Mouse (Mus musculus): Measurements from ENCODE around the gene Vsx1.

Gene Vsx1

DNA sequence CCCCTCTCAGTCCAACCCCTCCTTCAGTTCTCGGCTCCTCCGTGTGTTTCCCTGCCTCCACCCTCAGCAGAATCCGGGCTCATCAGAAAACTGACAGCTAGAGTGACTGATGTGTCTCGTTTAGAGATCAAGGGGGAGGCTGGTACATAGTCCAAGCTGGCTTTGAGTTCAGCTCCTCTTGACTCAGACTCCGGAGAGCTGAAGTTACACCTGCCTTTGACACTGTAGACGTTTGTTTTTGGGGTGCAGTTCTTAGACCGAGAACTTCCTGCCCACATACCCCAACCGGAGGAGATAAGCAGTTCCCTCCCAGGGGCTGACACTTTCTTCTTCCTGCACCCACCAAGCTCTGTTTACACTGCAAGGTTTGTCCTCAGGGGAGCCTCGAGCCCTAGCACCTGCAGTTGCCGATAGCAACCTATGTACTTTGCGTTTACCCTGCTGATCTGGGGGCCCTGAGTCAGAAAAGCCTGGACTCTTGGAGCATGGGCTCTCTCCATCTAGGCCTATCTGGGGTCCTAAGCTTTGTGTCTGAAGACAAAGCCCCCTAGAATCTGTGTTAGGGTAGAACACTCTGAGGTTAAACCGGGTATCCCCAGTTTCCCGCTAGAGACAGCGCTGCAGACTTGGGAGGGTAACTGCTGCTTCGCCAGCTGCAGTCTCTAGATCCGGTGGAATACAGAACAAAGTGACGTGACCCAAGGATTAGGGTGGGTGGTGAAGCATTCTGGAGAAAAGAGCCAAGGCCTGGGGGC, 21.9 kb downstream of the Vsx1 start:
- DNase-seq: no peak

- DNase-seq: no peak
Measured at GRCm38 (mm10) chr2:150666723-150667064, 22.5 kb downstream of the Vsx1 start.

DNA sequence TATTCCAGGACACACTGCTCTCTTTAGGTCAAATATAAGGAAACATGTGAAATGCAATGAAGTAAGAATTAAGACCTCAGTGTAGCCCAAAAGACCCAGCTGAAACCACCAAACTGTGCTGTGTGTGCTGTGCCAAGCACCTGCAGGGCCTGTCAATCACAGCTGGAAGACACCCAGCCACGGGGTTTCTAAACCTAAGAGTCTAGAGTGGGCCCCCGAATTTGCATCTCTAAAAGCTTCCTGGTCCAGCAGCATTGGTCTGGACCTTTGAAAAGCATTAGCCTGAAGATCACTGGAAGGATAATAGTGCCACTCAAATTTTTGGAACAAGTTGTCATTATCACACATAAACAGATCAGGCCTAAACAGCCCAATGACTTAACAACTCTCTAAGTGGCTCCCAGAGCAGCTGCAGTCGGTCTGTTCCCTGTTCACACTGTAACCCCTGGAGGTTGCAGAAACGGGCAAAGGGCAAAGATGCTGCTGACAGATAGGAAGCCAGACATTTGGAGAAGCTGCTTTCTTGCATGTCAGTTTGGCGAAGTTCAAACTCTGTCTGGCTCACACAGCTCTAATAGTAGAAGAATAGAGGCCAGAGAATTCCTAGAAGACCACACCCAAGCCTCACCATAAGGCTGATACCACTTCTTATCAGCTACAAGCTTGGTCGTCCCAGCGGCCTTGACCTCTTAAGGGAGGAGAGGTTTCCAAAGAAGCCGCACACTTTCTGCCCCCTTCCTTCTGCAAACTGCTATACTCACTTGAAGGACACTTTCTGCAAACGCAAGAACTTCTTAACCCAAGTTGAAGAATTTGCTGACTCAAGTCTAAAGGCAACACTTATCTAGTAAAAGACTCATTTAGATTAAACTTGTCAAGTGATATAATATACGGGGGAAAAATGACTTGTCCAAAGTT, 23.4 kb downstream of the Vsx1 start:
- DNase-seq: no peak

DNA sequence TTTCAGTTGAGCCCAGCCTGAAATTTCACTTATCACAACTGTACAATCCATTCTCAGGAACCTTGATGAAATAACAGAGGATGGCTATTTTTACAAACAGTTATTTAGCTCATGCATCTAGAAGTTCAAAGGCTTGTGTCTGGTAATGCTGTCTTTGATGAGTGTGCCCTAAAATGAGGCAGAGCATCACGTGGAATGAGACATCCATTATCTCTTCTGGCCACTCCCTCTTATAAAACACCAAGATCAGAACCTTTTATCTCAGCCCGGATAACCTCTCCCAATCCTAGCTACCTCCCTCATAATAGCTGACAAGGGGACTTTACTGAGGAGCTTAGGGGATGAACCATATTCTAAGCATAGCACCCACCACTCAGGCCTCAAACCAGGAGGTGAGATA, 24.2 kb downstream of the Vsx1 start:
- DNase-seq: no peak

GRCm38 (mm10) chr2:150664152-150664920, 24.8 kb downstream of the Vsx1 start:
- DNase-seq: no peak

GRCm38 (mm10) chr2:150663255-150663654, 25.9 kb downstream of the Vsx1 start:
- DNase-seq: no peak

DNA sequence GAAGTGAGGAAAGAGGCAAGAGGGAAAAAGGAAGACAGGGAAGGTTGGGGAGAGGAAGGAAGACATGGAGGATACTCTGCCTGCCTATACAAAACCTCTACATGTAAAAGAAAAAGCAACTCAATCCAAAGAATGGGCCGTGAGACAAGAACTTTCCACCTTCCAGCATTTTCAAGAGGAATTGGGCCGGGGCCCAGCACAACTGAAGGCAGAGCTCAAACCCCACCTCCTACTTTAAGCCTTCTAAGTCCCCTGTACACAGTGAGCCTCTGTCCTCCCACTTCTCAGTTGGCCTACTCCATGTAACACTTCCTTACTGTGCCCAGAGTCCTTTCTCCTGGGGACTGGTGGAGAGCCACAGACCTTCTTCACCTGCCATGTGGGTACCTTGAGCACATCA, 27.2 kb downstream of the Vsx1 start:
- DNase-seq: no peak

- no peak for DNase-seq
Measured at GRCm38 (mm10) chr2:150660668-150661451, 28.3 kb downstream of the Vsx1 start.

DNA sequence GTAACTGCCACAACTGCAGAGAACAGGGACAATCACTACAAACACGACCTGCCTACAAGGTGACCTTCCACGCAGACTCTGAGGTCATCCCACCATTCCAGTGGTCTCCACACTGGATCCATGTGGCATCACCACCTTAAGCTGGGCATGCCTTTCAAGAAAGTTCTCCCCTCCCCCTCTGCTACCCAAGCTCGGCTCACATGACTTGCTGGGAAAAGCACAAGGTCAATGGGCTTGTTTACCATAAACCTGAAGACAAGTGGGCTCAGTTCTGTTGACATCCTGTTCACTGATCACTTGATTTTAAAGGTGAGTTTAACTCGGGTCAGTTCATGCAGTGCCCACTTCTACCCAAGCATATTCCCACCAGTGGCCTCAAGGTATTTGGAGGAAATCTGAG, 29.1 kb downstream of the Vsx1 start:
- no peak for DNase-seq

DNA sequence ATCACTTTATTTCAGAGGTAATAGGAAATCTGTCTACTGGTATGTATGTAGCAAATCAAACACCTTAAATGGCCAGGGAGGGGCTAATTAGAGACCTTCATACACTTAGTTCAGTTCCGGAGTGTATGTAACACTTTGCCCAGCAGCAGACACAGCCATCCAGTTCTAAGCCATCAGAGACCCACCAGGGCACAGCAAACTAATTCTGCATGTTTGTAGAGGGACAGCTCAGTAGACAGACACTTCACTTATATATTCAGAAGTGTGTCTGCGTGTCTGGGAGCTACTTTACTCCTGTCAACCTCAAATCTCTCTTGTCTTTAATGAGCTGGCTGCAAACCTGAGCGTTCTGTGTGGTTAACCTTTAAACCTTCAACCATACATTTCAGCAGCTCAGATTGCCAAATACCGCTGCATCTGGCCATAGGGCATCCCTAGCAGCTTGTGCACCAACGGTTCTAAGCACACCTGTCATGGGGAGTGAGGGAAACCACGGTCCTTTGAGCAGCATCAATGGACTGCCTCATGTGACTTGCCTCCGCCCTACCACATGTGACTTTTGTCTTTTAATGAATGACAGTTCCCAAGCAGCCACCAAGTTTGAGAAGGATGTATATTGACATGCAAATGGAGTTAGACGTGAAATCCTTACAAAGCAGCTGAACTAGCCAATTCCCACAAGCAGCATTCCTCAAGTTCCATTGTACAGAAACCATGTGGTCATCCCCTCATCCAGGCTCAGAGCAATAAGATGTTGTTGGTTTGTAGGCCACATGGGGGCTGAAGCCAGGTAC, 32.0 kb downstream of the Vsx1 start:
- no peak for DNase-seq

DNA sequence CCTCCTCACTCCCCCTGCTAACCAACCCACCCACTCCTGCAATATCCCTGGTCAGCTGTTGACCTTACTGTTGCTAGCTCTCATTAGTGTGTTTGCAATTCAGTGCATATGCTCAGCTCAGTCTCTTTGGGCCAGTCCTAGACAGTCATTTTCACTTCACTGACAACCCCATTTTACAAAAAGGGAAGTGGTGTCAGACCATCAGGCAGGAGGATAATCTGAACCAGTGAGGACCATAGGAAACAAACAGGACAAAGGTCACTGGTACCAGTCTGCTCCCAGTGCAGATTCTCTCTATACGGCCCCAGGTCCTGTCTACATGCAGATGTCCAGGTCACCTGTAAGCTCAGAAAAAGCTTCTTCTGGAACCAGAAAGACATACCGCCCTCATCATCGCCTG, 33.0 kb downstream of the Vsx1 start:
- DNase-seq: no peak

- DNase-seq: no peak
Measured at GRCm38 (mm10) chr2:150655290-150655689, 33.9 kb downstream of the Vsx1 start.

GRCm38 (mm10) chr2:150654814-150655213, 34.3 kb downstream of the Vsx1 start:
- no peak for DNase-seq

GRCm38 (mm10) chr2:150651366-150651765, 37.8 kb downstream of the Vsx1 start:
- DNase-seq: no peak

DNA sequence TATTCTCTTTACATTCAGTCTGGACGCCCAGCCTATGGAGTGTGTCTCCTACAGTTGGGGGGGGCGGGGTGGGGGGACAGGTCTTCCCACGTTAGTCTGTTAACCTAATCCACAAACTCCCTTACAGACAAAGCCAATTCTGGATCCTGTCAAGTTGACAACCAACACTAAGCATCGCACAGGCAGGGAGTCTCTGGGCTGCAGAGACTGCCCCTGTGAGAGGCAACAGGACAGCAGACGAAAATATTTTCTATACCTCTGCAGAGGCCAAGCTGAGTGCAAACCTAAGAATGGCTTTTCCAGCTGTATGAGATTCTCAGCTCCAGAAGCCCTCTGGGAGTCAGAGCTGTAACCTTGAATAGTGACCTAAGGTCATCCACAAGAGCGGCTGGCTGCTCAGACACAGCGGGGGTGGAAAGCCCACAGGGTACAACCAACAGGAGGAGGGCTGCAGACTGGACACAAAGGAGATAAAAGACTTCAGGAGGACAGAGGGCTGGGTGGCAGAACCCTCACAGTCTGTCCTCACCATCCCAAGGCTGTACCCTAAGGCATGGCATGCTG, 38.6 kb downstream of the Vsx1 start:
- DNase-seq: no peak

GRCm38 (mm10) chr2:150648300-150648895, 40.8 kb downstream of the Vsx1 start:
- DNase-seq: no peak

GRCm38 (mm10) chr2:150647681-150648299, 41.4 kb downstream of the Vsx1 start:
- no peak for DNase-seq

- DNase-seq: no peak
Measured at GRCm38 (mm10) chr2:150646411-150647121, 42.6 kb downstream of the Vsx1 start.

- no peak for DNase-seq
Measured at GRCm38 (mm10) chr2:150645225-150645624, 43.9 kb downstream of the Vsx1 start.

All from cerebellum, adult 18-20 months (tissue).